19 mouse cellular contexts compared by ENCODE assay signal in genomic region chr5:44157760-44158159, GRCm38 (mm10). TPM values are rescaled to one million over a fixed set of nuclear protein-coding genes. Genes with fewer than 3 reads are reported as not detected.
"Had no signal": no experiment of that assay in that cellular context is flagged by ENCODE, and none has a peak within 500 bp of the region (broad histone marks: within the 10 kb centered on the region; RNA-seq: fewer than 3 reads in every experiment).

No protein-coding gene starts in this region.

- H3K4me1 ChIP-seq: liver, embryonic 15.5 days; megakaryocyte, embryonic 14.5 days; midbrain, embryonic 13.5 days; midbrain, embryonic 15.5 days; neural tube, embryonic 13.5 days; neural tube, embryonic 15.5 days; stomach, embryonic 15.5 days had no signal

- H3K27ac ChIP-seq: liver, embryonic 15.5 days; macrophage; midbrain, embryonic 13.5 days; midbrain, embryonic 15.5 days; neural tube, embryonic 13.5 days; neural tube, embryonic 15.5 days; stomach, embryonic 15.5 days; stomach, postnatal 0 days had no signal

- H3K9me3 ChIP-seq: liver, embryonic 15.5 days; midbrain, embryonic 13.5 days; midbrain, embryonic 15.5 days; neural tube, embryonic 13.5 days; neural tube, embryonic 15.5 days; stomach, embryonic 15.5 days had no signal

- ATAC-seq: liver, postnatal 0 days; midbrain, embryonic 13.5 days; midbrain, embryonic 15.5 days had no signal

- H3K36me3 ChIP-seq: liver, embryonic 15.5 days; midbrain, embryonic 13.5 days; midbrain, embryonic 15.5 days; neural tube, embryonic 13.5 days; neural tube, embryonic 15.5 days; stomach, embryonic 15.5 days had no signal

- H3K27me3 ChIP-seq: liver, embryonic 15.5 days; midbrain, embryonic 13.5 days; midbrain, embryonic 15.5 days; neural tube, embryonic 13.5 days; neural tube, embryonic 15.5 days; stomach, embryonic 15.5 days had no signal

- H3K9ac ChIP-seq: liver, embryonic 15.5 days; liver, postnatal 0 days; lung, embryonic 14.5 days; midbrain, embryonic 13.5 days; midbrain, embryonic 15.5 days; neural tube, embryonic 13.5 days; neural tube, embryonic 15.5 days; stomach, embryonic 15.5 days had no signal

- DNase-seq: liver, postnatal 0 days; lung, embryonic 14.5 days; lung, postnatal 14 days; lung, postnatal 36 days; right cerebral cortex, postnatal 14 days; thymus, adult 2 months; thymus, postnatal 25 days; thymus, postnatal 4 days had no signal

- H3K4me3 ChIP-seq: liver, embryonic 15.5 days; megakaryocyte, embryonic 14.5 days; midbrain, embryonic 13.5 days; midbrain, embryonic 15.5 days; neural tube, embryonic 13.5 days; neural tube, embryonic 15.5 days; stomach, embryonic 15.5 days had no signal

- H3K4me2 ChIP-seq: liver, embryonic 15.5 days; lung, embryonic 14.5 days; midbrain, embryonic 11.5 days; midbrain, embryonic 13.5 days; midbrain, embryonic 15.5 days; neural tube, embryonic 13.5 days; neural tube, embryonic 15.5 days; stomach, embryonic 15.5 days had no signal

RNA-seq across cellular contexts. Expression of gene Prom1, which starts 55.9 kb away (rescaled TPM):
- total RNA-seq: monocyte, adult 5-6 weeks had no signal
